Mouse (Mus musculus) megakaryocyte, embryonic 14.5 days (primary cell): ENCODE measurements around the gene Hormad2.

Experiments used
- FLI1 ChIP-seq: IDR thresholded peaks from 2 replicates; pipeline ENCODE4 v1.6.1; 2012; ENCODE audit warnings: low read length, inconsistent platforms, mixed read lengths
- GATA1 ChIP-seq: IDR thresholded peaks from 3 replicates; pipeline ENCODE4 v1.6.1; 2012; ENCODE audit warnings: mixed read lengths, low read length, inconsistent platforms, borderline replicate concordance

GRCm38 (mm10) chr11:4323481-4323880 is 117.4 kb downstream of the Hormad2 start:
- no peak for TF ChIP-seq GATA1
- TF ChIP-seq FLI1: no peak
